Mouse (Mus musculus) heart, embryonic 10.5 days (tissue): ENCODE measurements at regions not wholly inside any gene's neighbourhood (a gene's known extent, or its start where the extent isn't known, plus 50 kb on each side); places are given as distances from the start of the nearest gene placed in this dataset.

ENCODE experiments used
- DNase-seq: peaks from one replicate; pipeline ENCODE4 v3.0.0-alpha.2; 2017; ENCODE audit warnings: low spot score
- H3K27ac ChIP-seq: fragments of 300-500 bp; sonication (generic); 2 replicates; pipeline ENCODE4 v1.5.1; 2016; ENCODE audit warnings: mild to moderate bottlenecking
- H3K27me3 ChIP-seq: fragments of 300-500 bp; sonication (generic); 2 replicates; pipeline ENCODE4 v1.6.1; 2016; ENCODE audit warnings: mild to moderate bottlenecking; ENCODE audit not compliant: poor library complexity, insufficient read depth, severe bottlenecking
- H3K36me3 ChIP-seq: fragments of 300-500 bp; sonication (generic); 2 replicates; pipeline ENCODE4 v1.6.1; 2016; ENCODE audit warnings: mild to moderate bottlenecking, moderate library complexity
- H3K4me1 ChIP-seq: fragments of 300-500 bp; sonication (generic); 2 replicates; pipeline ENCODE4 v1.6.1; 2016; ENCODE audit warnings: mild to moderate bottlenecking
- H3K4me3 ChIP-seq: fragments of 300-500 bp; sonication (generic); 2 replicates; pipeline ENCODE4 v1.5.1; 2016; ENCODE audit warnings: mild to moderate bottlenecking, moderate library complexity
- H3K9me3 ChIP-seq: fragments of 300-500 bp; sonication (generic); 2 replicates; pipeline ENCODE4 v1.6.1; 2016; ENCODE audit warnings: mild to moderate bottlenecking, moderate library complexity
- WGBS: fragments of 180-500 bp; shearing (Covaris S2); methylation state at CpG from one replicate; pipeline ENCODE4 v1.1.7; 2016; 5-methylcytosine and 5-hydroxymethylcytosine counted together

DNA sequence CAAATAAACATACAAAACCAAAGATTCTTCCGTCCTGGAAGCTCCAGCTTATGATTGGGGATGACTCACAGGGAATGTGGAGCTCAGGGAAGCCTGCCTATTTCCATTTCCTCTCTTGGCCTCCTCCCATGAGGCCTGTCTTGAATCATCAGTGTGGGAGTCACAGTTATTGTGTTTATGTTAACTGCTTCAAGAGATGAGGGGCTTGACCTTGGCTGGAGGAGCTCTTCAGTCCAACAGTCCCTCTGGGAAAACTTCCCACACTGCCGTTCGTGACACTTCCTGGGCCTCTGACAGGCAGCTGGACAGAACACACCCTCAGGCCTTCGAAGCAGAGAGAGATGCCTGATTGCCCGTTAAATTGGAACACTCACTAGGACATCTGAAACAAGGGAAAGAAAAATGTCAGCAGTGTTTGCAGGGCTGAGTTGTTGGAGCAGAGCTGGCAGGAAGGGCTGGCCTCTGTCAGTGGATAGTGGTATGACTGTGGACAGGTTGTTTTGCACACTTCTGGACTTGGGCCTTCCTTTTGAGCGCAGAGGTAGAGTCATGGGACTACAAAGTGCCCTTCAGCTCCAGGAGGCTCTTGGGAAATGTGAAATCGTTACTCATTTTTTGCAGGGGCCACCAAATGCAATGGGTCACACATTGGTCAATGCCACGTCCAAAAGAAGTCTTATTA lies 2105.5 kb upstream of the Lrrc6 start:
- H3K27ac ChIP-seq = no peak overlapping the region
- DNase-seq = no peak

DNA sequence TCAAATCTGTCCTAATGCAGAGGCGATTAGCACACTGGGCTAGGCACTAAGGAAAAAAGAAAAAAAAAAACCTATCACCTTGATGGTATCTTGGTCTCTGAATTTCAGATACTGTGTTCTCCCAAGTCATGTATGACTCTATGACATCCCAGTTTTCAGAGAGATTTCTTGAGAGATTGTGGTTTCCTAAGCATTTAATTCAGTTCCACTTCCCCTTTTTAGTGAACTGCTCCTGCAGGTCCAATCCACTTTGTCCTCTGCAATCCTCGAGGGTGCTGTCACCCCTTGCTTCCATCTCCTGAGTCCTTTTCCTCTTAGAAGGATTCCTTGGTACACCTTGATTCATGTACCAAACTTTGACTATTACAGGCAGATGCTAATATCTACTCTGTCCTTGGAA lies 2104.8 kb upstream of the Lrrc6 start:
- Histone ChIP-seq H3K4me1 (no peaks in the 10 kb centered on the region), H3K27ac (no peak overlapping the region), H3K4me3 (no peak overlapping the region), H3K27me3 (no peaks in the 10 kb centered on the region), H3K9me3 (no peaks in the 10 kb centered on the region), H3K36me3 (no peaks in the 10 kb centered on the region)
- DNase-seq = no peak
- WGBS = 71% methylated on average over 2 of the region's 2 CpGs

More for the DNA sequence above, 2105.5 kb upstream of the Lrrc6 start:
- H3K9me3 ChIP-seq = no peaks in the 10 kb centered on the region
- no peaks in the 10 kb centered on the region for H3K27me3 ChIP-seq
- 53% methylated on average over 8 of the region's 8 CpGs for WGBS
- H3K4me1 ChIP-seq = no peaks in the 10 kb centered on the region
- no peak overlapping the region for H3K4me3 ChIP-seq
- H3K36me3 ChIP-seq = no peaks in the 10 kb centered on the region

DNA sequence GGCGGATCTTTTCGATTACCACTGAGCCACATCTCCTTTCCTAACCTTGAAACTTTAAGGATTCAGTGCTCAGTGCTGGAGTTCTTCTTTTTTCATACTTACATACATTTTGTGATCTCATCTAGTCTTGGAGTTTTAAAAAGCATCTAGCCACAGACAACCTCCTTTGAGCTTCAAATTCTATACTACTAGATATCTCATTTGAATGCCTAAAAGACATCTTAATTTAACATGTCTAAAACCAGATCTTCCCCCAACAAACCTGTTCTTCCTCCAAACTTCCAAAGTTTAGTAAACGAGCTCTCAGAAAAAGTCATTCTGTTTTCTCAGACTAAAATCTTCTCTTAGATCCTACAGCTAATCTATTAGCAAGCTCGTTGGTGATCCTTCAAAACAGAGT lies 2081.5 kb upstream of the Lrrc6 start:
- no peaks in the 10 kb centered on the region for H3K36me3 ChIP-seq
- no peak overlapping the region for H3K27ac ChIP-seq
- no peaks in the 10 kb centered on the region for H3K27me3 ChIP-seq
- 72% methylated on average over 4 of the region's 4 CpGs for WGBS
- H3K9me3 ChIP-seq = no peaks in the 10 kb centered on the region
- H3K4me1 ChIP-seq = no peaks in the 10 kb centered on the region
- no peak overlapping the region for H3K4me3 ChIP-seq
- no peak for DNase-seq

DNA sequence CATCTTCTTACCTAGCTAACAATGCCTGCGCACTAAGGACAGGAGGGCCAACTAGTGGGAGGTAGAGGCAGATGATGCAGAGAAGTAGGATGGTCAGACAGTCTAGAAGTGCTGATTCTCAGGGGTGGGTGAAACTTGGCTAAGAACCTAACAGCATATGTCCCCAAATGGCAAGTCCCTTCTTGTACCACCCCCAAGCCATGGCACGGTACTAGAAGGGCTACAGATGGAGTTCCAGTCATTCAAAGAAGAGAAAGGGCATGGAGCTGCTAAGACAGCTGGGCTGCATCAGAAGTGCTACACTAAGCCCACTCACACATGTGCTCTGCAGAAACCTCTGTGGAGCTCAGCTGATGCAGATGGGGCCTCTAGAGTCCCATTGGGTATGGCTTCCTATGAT lies 2078.8 kb upstream of the Lrrc6 start:
- no peak overlapping the region for H3K4me3 ChIP-seq
- H3K27ac ChIP-seq = no peak overlapping the region
- H3K36me3 ChIP-seq = no peaks in the 10 kb centered on the region
- no peaks in the 10 kb centered on the region for H3K4me1 ChIP-seq
- 91% methylated on average over 2 of the region's 2 CpGs for WGBS
- DNase-seq = no peak
- H3K9me3 ChIP-seq = no peaks in the 10 kb centered on the region
- H3K27me3 ChIP-seq = no peaks in the 10 kb centered on the region

DNA sequence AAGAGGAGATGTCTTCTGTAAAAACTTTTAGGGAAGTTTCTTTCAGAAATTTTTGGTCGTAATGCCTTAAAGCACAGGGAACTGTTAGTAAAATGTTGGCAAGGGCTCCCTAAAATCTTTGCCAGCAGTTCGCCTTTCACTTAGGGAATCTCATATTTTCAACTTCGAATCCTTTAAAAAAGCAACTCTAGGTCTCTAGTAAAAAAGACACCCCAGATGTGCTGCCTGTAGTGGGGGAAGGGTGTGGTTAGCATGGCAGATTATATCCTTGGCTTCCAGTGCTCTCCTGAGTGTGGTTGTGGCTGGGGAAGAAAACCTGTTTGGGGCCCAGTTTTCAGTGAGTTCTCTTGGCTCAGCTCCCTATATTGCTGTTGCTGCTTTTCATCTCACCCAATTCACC lies 2059.9 kb upstream of the Lrrc6 start:
- WGBS = 79% methylated on average over 3 of the region's 3 CpGs
- H3K27me3 ChIP-seq = no peaks in the 10 kb centered on the region
- DNase-seq = no peak
- no peak overlapping the region for H3K4me3 ChIP-seq
- H3K36me3 ChIP-seq = no peaks in the 10 kb centered on the region
- H3K9me3 ChIP-seq = no peaks in the 10 kb centered on the region
- no peaks in the 10 kb centered on the region for H3K4me1 ChIP-seq
- no peak overlapping the region for H3K27ac ChIP-seq

DNA sequence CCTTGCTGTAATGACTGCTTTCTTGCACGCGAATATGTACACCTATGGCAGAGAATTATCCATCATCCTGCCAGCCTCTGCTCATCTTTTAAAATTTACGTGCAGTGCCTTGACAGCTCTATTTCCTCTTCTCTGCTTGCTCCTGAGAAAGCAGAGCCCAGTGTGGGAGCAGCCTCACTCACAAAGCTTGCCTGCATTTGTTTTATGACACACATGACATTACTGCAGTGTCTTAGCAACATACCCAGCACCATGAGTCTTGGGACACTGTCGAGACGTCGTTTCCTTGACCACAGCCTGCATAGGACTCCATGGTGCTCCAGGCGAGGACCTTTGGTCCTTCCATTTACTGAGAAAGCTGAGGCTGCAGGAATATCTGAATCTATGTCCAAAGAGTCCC lies 2055.4 kb upstream of the Lrrc6 start:
- Histone ChIP-seq H3K4me1 (no peaks in the 10 kb centered on the region), H3K9me3 (no peaks in the 10 kb centered on the region), H3K27ac (no peak overlapping the region), H3K4me3 (no peak overlapping the region), H3K36me3 (no peaks in the 10 kb centered on the region), H3K27me3 (no peaks in the 10 kb centered on the region)
- WGBS = 79% methylated on average over 7 of the region's 7 CpGs
- DNase-seq = no peak

DNA sequence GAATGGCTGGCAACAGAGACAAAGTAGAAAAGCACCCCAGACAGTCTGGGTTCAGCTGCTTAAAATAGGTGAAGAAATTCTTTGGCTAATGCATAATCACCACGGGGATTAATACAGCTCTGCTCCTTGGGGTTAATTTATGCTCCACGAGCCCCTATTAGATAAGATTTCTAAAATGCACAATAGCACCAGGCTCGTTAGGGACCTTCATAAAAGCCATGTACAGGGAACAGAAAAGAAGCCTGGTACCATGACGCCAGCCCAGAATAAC lies 2035.3 kb upstream of the Lrrc6 start:
- Histone ChIP-seq H3K27ac (0 out of 2 replicates have a peak overlapping the region, but pooled peaks have one; percentile 1), H3K4me3 (no peak overlapping the region), H3K36me3 (no peaks in the 10 kb centered on the region), H3K9me3 (no peaks in the 10 kb centered on the region), H3K27me3 (no peaks in the 10 kb centered on the region), H3K4me1 (peaks cover 13% of the 10 kb centered on the region)
- DNase-seq = peak; percentile 14
- 75% methylated on average over 4 of the region's 4 CpGs for whole genome bisulfite sequencing

DNA sequence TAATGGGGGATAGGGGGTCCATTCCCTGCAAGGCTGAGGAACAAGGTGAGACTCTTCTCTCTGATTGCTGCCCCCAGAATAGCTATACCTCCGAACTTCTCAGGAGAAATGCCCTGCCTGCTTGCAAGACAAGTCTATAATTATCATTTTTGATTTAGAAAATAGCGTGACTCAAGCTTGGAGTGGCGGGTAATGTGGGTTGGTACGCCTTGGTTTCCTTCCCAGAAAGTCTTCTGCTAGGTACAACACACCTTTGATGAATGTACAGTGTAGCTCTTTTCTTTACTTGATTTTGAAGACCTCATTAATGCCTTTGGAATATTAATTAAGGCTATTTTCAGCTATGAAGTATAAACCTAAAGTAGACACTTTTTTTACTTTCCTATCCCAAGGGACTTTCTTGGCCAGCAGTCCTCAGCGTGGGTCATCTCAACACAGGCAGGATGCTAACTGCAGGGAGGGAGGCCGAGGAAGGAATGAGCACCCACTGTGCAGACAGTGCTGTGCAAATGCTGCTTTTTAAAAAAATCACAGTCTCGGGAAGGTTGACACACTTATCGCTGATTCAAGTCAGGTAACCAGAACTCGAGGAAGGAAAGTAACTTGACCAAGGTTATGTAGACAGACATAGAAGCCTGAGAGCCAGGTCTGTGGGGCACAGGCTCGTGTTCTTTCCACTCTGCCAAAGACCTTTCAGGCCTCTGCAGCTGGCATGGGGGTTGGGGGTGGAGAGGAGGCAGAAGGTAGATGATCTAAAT lies 2034.8 kb upstream of the Lrrc6 start:
- peaks cover 13% of the 10 kb centered on the region for H3K4me1 ChIP-seq
- H3K4me3 ChIP-seq = no peak overlapping the region
- 74% methylated on average over 10 of the region's 10 CpGs for WGBS
- H3K36me3 ChIP-seq = no peaks in the 10 kb centered on the region
- 0 out of 2 replicates have a peak overlapping the region, but pooled peaks have one; percentile 1 for H3K27ac ChIP-seq
- no peaks in the 10 kb centered on the region for H3K9me3 ChIP-seq
- H3K27me3 ChIP-seq = no peaks in the 10 kb centered on the region
- peak; percentile 54 for DNase-seq

DNA sequence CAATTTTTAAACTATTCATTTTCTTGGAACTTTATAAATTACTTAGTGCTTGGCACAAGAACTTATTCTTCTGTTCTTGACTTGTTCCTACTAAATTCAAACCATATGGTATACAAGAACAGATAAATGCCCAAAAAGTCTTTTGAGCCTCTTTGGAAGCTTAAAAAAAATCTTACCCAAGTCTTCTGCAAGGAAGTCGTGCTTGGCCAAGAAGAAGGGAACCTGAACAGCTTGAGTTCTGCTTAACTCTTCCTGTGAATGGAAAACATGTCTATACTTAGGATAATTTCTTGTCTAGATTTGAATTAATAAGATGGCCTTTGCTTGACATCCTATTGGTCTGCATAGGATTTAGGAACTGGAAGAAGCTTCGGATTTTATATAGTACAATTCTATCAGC lies 2020.0 kb upstream of the Lrrc6 start:
- Histone ChIP-seq H3K4me3 (no peak overlapping the region), H3K9me3 (no peaks in the 10 kb centered on the region), H3K36me3 (no peaks in the 10 kb centered on the region), H3K27me3 (no peaks in the 10 kb centered on the region), H3K4me1 (peaks cover 9% of the 10 kb centered on the region; the same call in 1 of the 2 replicates), H3K27ac (no peak overlapping the region)
- 76% methylated on average over 2 of the region's 2 CpGs for WGBS
- DNase-seq = no peak

DNA sequence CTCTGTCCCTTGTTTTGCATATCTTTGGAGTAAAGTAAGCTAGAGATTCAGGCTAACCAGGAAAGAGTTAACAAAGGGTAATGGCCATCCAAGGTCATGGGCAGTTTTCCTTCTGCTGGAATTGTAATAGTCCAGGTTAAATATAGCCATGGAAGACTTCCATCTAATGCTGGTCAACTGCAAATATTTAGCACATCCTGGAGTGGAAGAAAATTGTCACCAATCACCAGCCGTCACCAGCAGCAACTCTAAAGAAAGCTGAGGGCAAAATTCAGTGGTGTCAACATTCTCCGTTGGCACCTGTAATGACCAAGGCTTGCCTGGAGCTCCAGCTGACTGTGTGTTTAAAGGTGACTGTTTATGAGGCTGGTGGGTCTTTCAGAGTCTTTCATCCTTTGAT lies 2011.7 kb upstream of the Lrrc6 start:
- no peak overlapping the region for H3K4me3 ChIP-seq
- 56% methylated on average over 2 of the region's 2 CpGs for WGBS
- H3K27ac ChIP-seq = no peak overlapping the region
- no peaks in the 10 kb centered on the region for H3K4me1 ChIP-seq
- DNase-seq = no peak
- no peaks in the 10 kb centered on the region for H3K9me3 ChIP-seq
- no peaks in the 10 kb centered on the region for H3K27me3 ChIP-seq
- no peaks in the 10 kb centered on the region for H3K36me3 ChIP-seq

DNA sequence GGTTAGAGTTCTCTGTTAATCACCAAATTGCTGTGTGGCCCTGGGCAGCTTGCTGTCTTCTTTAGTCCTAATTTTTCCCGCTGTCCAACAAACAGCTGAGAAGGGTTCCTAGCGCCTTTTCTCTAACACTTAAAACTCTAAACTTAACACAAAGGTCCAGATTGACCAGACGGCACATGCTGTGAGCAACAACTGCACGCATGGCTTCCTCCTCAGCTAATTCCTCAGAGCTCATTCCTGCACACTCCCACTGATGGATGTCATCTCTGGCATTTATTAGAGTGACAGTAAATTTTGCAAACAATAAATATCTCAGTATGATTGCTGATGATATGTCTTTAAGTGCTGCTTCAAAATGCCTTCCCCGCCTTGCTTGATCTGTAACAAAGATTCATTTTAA lies 2007.5 kb upstream of the Lrrc6 start:
- Histone ChIP-seq H3K27me3 (no peaks in the 10 kb centered on the region), H3K4me3 (no peak overlapping the region), H3K9me3 (no peaks in the 10 kb centered on the region), H3K4me1 (no peaks in the 10 kb centered on the region), H3K27ac (no peak overlapping the region), H3K36me3 (no peaks in the 10 kb centered on the region)
- no peak for DNase-seq
- 89% methylated on average over 5 of the region's 5 CpGs for WGBS

DNA sequence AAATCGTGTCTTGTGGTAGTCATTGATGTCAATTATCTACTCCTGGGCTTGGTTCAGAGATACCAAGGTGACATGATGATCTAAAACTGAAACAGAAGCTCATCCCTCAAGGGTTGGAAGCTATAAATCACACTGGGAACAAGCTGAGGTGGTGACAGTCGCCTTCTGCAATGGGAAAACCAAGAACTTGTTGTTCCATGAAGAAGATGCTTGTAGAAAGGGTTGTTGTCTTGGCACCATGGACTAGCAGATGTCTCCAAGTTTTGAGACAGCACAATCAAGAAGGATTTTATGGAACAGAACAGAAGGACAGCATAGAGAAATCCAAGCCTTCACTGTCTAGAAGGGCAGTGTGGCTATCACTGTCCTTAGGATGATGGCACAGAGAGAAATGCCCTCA lies 2005.4 kb upstream of the Lrrc6 start:
- no peaks in the 10 kb centered on the region for H3K4me1 ChIP-seq
- H3K36me3 ChIP-seq = no peaks in the 10 kb centered on the region
- H3K27ac ChIP-seq = no peak overlapping the region
- WGBS = 58% methylated on average over 2 of the region's 2 CpGs
- no peaks in the 10 kb centered on the region for H3K27me3 ChIP-seq
- no peak overlapping the region for H3K4me3 ChIP-seq
- H3K9me3 ChIP-seq = no peaks in the 10 kb centered on the region
- no peak for DNase-seq

DNA sequence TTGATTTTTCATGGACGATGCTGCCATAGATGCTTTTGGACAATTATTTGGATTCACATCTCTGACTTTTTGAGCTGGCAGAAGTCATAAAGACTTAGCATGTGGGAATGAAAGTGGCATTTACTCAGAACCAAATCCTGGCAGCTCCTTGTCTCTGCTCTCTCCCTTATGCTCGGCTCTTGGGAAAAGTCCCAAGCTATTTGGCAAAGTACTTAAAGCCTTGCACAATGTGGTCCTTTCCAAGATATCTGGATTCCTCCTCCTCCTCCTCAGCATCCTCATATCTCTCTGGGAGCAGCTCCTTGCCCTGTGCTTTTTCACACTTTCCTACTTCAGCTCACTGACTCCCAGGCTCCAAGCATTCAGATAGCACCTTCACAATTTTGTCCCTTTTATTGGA lies 1995.7 kb upstream of the Lrrc6 start:
- Histone ChIP-seq H3K27ac (no peak overlapping the region), H3K27me3 (no peaks in the 10 kb centered on the region), H3K9me3 (no peaks in the 10 kb centered on the region), H3K4me1 (no peaks in the 10 kb centered on the region), H3K4me3 (no peak overlapping the region), H3K36me3 (no peaks in the 10 kb centered on the region)
- WGBS = 77% methylated on average over 2 of the region's 2 CpGs
- no peak for DNase-seq

DNA sequence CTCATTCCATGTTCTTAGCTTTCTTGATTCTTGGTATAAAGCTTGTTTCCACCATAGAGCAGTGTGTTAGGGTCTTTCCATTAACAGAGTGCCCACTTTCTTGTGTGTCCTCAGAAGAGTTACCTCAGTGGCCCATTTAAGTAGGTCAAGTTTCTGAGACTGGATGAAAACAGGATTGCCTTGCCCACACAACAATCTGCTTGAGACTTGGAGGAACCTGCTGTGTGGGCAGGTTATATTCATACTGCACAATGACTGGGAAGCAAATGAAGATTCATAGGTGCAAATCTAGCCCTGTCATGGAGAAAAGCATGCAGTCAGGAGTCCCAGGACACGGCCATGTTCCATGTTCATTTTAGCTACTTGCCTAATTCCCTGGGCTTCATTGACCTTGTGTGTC lies 1984.1 kb upstream of the Lrrc6 start:
- Histone ChIP-seq H3K27ac (no peak overlapping the region), H3K4me3 (no peak overlapping the region), H3K27me3 (no peaks in the 10 kb centered on the region), H3K9me3 (no peaks in the 10 kb centered on the region), H3K36me3 (no peaks in the 10 kb centered on the region), H3K4me1 (no peaks in the 10 kb centered on the region)
- DNase-seq = no peak
- WGBS = 91% methylated on average over 1 of the region's 1 CpGs
